29 mouse cellular contexts compared by ENCODE assay signal in the genomic region with DNA sequence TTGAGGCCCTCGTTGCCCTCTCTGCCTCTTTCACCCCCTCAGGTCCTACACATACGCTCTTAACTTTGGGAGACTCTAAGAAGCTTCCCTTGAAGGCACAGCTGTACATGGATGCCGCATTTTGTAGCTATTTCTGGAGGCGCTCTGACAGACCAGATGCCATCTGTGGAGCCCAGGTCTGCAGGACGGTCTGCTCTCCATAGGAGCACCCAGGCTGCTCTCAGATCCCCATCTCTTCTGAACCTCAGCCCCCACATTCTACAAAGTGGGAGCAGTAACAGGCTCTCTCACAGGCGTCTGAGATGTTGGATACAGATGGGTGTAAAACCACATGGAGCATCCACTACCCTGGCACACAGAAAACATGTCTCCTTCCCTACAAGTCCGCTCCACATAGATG.
DNase-seq lines count a peak whose midpoint lies in the region; ATAC-seq and TF ChIP-seq lines count a peak whose summit lies in the region.
"Had no signal": no experiment of that assay in that cellular context is flagged by ENCODE, and none has a peak within 500 bp of the region (broad histone marks: within the 10 kb centered on the region; RNA-seq: fewer than 3 reads in every experiment).

No protein-coding gene starts in this region.

- H3K27me3 ChIP-seq in neural tube, embryonic 13.5 days: no peaks in the 10 kb centered on the region
- H3K27me3 ChIP-seq in neural tube, embryonic 15.5 days (replicated peaks): no peaks in the 10 kb centered on the region
- H3K27me3 ChIP-seq in intestine, embryonic 16.5 days (replicated peaks; ENCODE audit: control insufficient read depth, insufficient read depth, low read length): no peaks in the 10 kb centered on the region
- H3K27me3 ChIP-seq: forebrain, embryonic 12.5 days; forebrain, embryonic 15.5 days; hindbrain, embryonic 13.5 days had no signal

- H3K4me1 ChIP-seq in neural tube, embryonic 13.5 days (replicated peaks): peaks cover 87% of the 10 kb centered on the region
- peaks cover 81% of the 10 kb centered on the region for H3K4me1 ChIP-seq in neural tube, embryonic 15.5 days
- H3K4me1 ChIP-seq in intestine, embryonic 16.5 days (ENCODE audit: control insufficient read depth, insufficient read depth, low read length): no peaks in the 10 kb centered on the region
- H3K4me1 ChIP-seq: heart, embryonic 15.5 days had no signal

- H3K4me2 ChIP-seq in neural tube, embryonic 13.5 days: no peak overlapping the region
- no peak overlapping the region for H3K4me2 ChIP-seq in neural tube, embryonic 15.5 days
- H3K4me2 ChIP-seq in intestine, embryonic 16.5 days (ENCODE audit: low read depth, low read length): no peak overlapping the region
- H3K4me2 ChIP-seq: embryonic facial prominence, embryonic 13.5 days; forebrain, embryonic 12.5 days; forebrain, embryonic 15.5 days; heart, embryonic 11.5 days; heart, embryonic 15.5 days; hindbrain, embryonic 13.5 days had no signal

- peak overlapping the region; percentile 48; the same call in 1 of the 2 replicates for H3K27ac ChIP-seq in layer of hippocampus, adult 2 months
- H3K27ac ChIP-seq in neural tube, embryonic 13.5 days (replicated peaks): 0 out of 2 replicates have a peak overlapping the region, but pooled peaks have one; percentile 79
- no peak overlapping the region for H3K27ac ChIP-seq in neural tube, embryonic 15.5 days (replicated peaks)
- no peak overlapping the region for H3K27ac ChIP-seq in intestine, embryonic 16.5 days (ENCODE audit: low read length)
- H3K27ac ChIP-seq: embryonic facial prominence, embryonic 10.5 days; embryonic facial prominence, embryonic 13.5 days; forebrain, embryonic 12.5 days; forebrain, embryonic 15.5 days; gastrocnemius, adult 2 months; heart, embryonic 15.5 days; hindbrain, embryonic 10.5 days had no signal

- ATAC-seq in neural tube, embryonic 13.5 days (ENCODE audit: low read depth): no peak
- ATAC-seq in neural tube, embryonic 15.5 days (ENCODE audit: low FRiP score): no peak
- ATAC-seq in intestine, embryonic 16.5 days: no peak
- ATAC-seq: CD4-positive, CD25-positive, alpha-beta regulatory T cell, adult 4 months; forebrain, embryonic 15.5 days; hindbrain, embryonic 16.5 days had no signal

- no peak overlapping the region for H3K4me3 ChIP-seq in layer of hippocampus, adult 2 months
- no peak overlapping the region for H3K4me3 ChIP-seq in neural tube, embryonic 13.5 days
- H3K4me3 ChIP-seq in neural tube, embryonic 15.5 days (replicated peaks): no peak overlapping the region
- H3K4me3 ChIP-seq in intestine, embryonic 16.5 days (ENCODE audit: low read length): no peak overlapping the region
- H3K4me3 ChIP-seq: embryonic facial prominence, embryonic 10.5 days; embryonic facial prominence, embryonic 13.5 days; erythroblast, embryonic 14.5 days; forebrain, embryonic 12.5 days; forebrain, embryonic 15.5 days; gastrocnemius, adult 2 months; heart, embryonic 15.5 days; hindbrain, embryonic 10.5 days; hindbrain, embryonic 13.5 days had no signal

- DNase-seq in layer of hippocampus, adult 2 months (ENCODE audit: low spot score in 2 of 2): no peak
- DNase-seq in layer of hippocampus, postnatal 10 days (ENCODE audit: low spot score in 2 of 2): no peak
- peak; percentile 33 for DNase-seq in telencephalon, adult 2 months (ENCODE audit: low read depth, low spot score)
- DNase-seq: adrenal gland, adult 2 months; adrenal gland, postnatal 14 days; cerebellum, adult 11-12 months; cerebellum, adult 8-10 months; cerebellum, postnatal 10 days; cerebellum, postnatal 36 days; embryo, embryonic 11 days; gastrocnemius, adult 2 months; gastrocnemius, postnatal 14 days; heart, adult 11 months; heart, postnatal 10 days; heart, postnatal 36 days had no signal

- 86% methylated on average over 7 of the region's 7 CpGs for WGBS in neural tube, embryonic 13.5 days
- WGBS in neural tube, embryonic 15.5 days: 89% methylated on average over 7 of the region's 7 CpGs
- WGBS in intestine, embryonic 16.5 days: 80% methylated on average over 7 of the region's 7 CpGs

- TF ChIP-seq CTCF in layer of hippocampus, adult 2 months (conservative IDR thresholded peaks at IDR 0.05): no peak

- H3K9me3 ChIP-seq in neural tube, embryonic 13.5 days: no peaks in the 10 kb centered on the region
- no peaks in the 10 kb centered on the region for H3K9me3 ChIP-seq in neural tube, embryonic 15.5 days (replicated peaks)
- H3K9me3 ChIP-seq in intestine, embryonic 16.5 days (ENCODE audit: control insufficient read depth, low read length): no peaks in the 10 kb centered on the region
- H3K9me3 ChIP-seq: embryonic facial prominence, embryonic 10.5 days; embryonic facial prominence, embryonic 13.5 days; forebrain, embryonic 12.5 days; forebrain, embryonic 15.5 days; heart, embryonic 15.5 days; hindbrain, embryonic 10.5 days; hindbrain, embryonic 13.5 days had no signal

- no peak overlapping the region for H3K9ac ChIP-seq in neural tube, embryonic 13.5 days
- H3K9ac ChIP-seq in neural tube, embryonic 15.5 days (replicated peaks): no peak overlapping the region
- H3K9ac ChIP-seq in intestine, embryonic 16.5 days (ENCODE audit: low read depth, low read length): no peak overlapping the region
- H3K9ac ChIP-seq: embryonic facial prominence, embryonic 13.5 days; forebrain, embryonic 12.5 days; forebrain, embryonic 15.5 days; heart, embryonic 15.5 days; hindbrain, embryonic 13.5 days had no signal

- H3K36me3 ChIP-seq in neural tube, embryonic 13.5 days: no peaks in the 10 kb centered on the region
- no peaks in the 10 kb centered on the region for H3K36me3 ChIP-seq in neural tube, embryonic 15.5 days
- no peaks in the 10 kb centered on the region for H3K36me3 ChIP-seq in intestine, embryonic 16.5 days (ENCODE audit: control insufficient read depth, insufficient read depth, low read length)
- H3K36me3 ChIP-seq: embryonic facial prominence, embryonic 10.5 days; embryonic facial prominence, embryonic 13.5 days; forebrain, embryonic 12.5 days; forebrain, embryonic 15.5 days; heart, embryonic 15.5 days; hindbrain, embryonic 10.5 days; hindbrain, embryonic 13.5 days had no signal

Comparison
In these comparisons a context has a peak if more than half of its experiments do, and no peak if none do; other contexts are left out.
1. H3K27ac ChIP-seq: peak in layer of hippocampus, adult 2 months (single experiment) and neural tube, embryonic 13.5 days (single experiment); none in neural tube, embryonic 15.5 days (single experiment) and intestine, embryonic 16.5 days (single experiment).